Mouse (Mus musculus): ENCODE measurements around the gene Zfr.

The Zfr gene

GRCm38 (mm10) chr15:12117242-12118092 lies at the start of gene Zfr:
Gene Zfr (plus strand): TSS chr15:12117831.
- peak; percentile 94 for DNase-seq (ENCODE audit: low spot score)

DNA sequence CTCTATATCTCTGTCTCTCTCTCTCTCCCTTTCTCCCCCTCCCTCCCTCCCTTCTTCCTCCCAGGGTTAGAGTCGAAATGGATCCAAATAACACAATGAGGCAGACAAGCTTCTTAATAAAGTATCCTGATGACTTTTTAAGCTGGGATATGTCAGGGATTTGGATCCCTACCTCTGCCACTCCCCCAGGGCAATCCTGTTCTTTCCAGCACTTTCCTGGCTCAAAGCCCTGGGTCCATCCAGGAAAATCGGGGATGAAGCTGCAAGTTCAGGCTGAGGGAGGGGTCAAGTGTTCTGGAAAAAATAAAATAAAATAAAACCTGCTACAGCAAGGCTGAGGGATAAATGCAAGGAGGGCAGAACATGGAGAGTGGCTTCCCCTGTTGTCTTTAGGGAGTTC lies 49.7 kb upstream of the Zfr start:
- DNase-seq (ENCODE audit: low spot score): no peak

DNA sequence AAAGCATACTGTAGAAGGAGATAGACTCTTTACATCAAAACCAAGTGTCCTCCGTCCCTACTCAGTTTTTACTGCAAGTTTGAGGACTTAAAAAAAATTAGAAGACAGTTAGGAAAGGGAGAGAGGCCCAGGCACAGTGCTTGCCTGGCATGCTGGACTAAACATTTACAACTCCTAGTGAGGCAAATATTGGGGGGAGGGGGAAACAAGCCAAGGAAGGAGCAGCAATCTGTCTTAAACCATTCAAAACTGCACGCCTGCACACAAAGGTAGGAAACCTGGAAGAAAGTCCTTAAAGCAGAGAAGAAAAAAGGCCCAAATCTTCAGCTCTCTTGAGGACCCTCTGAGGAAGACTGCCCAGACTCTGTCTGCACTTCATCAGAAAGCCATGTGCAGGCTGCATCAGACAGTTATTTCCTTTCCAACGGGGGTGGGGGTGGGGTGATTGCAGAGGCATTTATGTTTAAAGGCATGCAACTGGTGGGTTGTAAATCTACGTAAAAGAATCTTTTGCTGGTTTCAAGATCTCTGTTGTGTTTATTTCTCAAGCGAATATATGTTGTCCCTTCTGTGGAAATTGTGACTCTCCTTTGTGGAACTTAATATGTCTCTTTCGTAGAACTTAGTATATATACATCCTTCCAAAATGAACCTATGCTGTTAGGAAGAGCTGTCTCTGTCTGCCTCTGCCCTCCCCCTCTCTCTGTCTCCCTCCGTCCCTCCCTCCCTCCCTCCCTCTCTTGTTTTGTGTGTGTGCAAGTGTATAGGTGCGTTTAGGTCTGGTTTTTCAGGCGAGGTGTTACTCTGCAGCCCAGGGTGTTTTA lies 49.0 kb upstream of the Zfr start:
- DNase-seq (ENCODE audit: low spot score): no peak

DNA sequence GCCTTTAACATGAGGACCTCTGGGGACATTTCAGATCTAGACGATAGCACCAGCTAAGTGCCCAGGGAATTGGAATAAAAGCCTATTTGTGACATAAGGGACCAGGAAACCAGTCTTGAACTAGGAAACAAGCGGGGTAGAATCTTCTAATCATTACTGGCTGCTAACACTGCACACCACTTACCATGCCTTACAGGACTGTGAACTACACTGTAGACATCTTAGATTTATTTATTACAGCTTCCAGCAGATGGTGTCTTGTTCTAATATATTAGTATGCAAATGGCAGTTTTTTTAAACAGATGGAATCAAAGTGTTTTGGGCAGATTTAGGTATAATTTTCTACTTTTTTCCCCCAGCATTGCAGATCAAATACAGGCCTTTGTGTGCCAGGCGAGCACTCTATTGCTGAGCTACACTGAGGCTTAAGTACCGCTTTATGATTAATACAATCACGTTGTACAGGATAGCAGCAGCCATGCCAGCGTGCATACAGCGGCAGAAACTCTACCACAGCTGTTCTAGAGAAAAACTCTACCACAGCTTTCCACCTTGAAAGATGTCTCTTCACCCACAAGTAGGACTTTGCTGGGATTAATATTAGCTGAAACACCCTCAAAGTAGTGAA lies 44.8 kb upstream of the Zfr start:
- DNase-seq (ENCODE audit: low spot score): no peak

GRCm38 (mm10) chr15:12074426-12074825 lies 43.2 kb upstream of the Zfr start:
- DNase-seq (ENCODE audit: low spot score): no peak

- DNase-seq (ENCODE audit: low spot score): no peak
Observed at GRCm38 (mm10) chr15:12082344-12082743, 35.3 kb upstream of the Zfr start.

GRCm38 (mm10) chr15:12084164-12084563 lies 33.5 kb upstream of the Zfr start:
- peak; percentile 48 for DNase-seq (ENCODE audit: low spot score)

DNA sequence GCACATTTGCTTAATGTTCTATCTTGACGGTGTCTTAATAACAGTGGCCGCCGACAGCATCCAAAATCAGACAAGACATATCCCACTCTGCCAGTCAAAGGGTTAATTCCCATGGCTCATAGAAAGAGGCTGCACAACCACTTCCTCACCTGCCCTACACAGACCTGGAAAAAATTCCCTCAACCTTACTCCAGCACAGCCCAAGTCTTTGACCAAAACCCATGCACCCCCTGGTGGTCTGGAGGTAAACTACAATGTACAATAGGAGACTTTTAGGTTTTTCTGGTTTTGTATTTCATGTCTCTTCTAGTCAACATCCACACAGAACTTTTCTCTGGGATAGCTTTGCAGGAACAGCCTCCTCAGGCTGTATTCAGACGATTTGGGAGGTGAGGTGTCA lies 32.8 kb upstream of the Zfr start:
- peak; percentile 84 for DNase-seq (ENCODE audit: low spot score)

DNA sequence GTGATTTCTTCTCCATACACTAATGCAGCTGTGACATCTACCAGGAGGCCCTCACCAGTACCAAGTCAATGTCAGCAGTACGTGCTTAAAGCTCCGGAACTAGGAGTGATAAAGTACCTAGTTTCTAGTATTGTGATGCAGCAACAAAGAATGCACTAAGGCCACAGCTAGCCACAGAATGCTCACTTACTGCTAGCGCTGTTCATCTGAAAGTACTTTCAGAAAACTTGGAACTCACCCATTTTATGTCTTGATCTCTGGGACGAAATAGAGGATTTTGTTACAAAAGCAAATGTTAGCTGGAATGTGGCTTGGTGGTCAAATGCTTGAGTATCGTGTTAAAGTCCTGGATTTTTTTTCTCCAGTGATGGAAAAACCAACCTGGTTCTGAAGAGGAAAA lies 30.0 kb upstream of the Zfr start:
- DNase-seq (ENCODE audit: low spot score): no peak

DNA sequence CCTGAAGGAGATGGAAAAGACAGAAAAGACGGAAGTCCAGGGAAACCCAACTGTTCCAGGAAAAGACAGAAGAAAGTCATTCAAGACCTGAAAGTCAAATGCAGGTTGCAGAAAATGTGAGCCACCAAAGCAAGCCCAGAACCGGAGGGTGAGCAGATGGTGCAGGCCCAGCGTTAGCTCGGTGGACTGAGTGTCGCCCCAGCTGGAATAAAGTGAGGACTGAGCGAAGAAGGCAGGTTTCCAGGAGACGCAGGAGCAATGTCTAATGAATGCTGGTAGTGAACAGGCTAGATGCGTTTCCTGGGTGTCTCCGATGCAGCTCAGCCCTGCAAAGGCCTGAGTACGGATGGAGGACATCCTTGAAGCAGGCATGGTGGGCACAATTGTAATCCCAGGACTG lies 29.5 kb upstream of the Zfr start:
- DNase-seq (ENCODE audit: low spot score): no peak

DNA sequence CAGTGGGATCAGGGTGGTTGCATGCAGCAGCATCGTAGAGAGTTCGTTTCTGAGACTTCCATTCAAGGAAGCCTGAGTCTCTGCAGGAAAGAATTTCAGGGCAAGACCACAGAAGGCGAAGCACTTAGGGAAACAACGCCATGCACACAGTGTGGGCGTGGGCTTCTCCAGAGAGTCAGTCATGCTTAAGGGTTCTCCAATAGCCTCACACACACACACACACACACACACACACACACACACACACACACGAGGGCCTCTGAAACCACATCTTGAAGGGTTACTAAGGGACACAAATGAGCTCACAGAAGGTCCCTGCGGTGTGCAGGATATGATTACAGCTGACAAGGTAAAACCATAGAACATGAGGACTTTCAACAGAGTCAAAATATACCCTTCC lies 27.5 kb upstream of the Zfr start:
- no peak for DNase-seq (ENCODE audit: low spot score)

- DNase-seq (ENCODE audit: low spot score): no peak
Observed at GRCm38 (mm10) chr15:12090981-12091669, 26.5 kb upstream of the Zfr start.

- DNase-seq (ENCODE audit: low spot score): peak; percentile 67
Observed at GRCm38 (mm10) chr15:12091781-12092458, 25.7 kb upstream of the Zfr start.

DNA sequence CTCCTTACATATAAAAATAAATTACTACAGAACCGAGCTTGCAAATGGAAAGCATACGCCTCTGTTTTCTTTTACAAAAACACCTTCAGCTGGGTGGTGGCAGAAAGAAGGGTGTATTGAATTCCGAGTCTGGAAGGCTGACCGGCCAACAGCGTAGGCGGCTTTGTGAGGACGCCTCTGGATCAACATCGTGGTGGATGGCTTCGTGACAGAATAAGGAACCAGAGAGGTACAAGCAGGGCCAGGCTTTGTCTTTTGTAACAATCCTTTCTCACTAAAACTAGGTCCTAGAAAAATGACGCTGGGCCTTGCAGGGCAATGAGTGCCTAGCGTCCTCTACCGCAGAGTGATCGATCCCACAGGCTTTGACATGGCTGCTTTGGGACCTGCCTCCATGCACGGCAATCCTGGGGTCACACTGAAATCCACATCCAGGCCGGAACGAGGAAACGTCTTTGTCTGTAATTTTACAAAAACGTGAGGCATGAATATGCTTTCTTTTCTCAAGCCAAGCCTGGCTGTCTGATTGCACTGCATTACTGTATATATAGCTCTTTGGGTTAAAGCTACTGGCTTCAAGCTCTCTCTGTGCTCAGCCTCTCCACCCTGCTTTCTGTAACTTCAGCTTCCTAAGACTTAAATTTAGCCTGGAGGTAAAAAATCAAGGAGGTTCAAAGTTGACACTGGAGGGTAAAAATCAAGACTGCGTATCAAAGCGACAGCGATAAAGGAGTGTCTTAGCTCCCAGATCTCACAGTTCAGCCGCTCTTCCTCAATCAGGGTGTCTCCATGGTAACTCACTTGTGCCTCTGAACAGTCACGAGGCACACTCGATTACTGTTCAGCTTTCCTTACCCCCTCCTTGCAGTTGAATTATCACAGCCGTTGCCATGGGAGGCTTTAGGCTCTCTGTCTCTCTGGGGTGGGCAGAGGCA lies 24.3 kb upstream of the Zfr start:
- no peak for DNase-seq (ENCODE audit: low spot score)

DNA sequence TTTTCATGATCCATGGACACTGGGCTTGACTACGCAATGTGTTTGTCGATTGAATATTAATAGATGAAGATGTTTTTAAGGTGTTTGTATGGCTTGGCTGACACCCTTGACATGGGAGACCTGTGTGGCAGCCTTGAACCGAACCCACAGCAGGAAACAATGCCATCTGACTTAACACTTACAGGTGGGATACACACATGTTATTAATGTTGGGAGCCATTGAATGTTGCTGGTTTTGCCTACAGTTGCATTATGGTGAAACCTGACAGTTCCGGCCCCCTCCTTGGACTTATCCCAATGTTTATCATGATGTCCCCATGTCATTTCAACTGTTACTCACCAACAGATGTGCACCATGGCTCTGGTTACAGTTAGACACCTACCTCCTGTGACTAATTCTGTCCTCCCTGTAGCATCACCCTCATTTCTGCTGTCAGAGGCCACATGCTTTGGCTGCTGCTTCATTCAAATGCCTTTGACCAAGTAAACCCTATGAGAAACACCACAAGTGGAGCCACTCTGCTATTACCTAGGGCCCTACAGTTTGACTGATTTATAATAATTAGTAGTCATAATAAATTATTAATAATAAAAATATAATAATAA lies 23.6 kb upstream of the Zfr start:
- no peak for DNase-seq (ENCODE audit: low spot score)

GRCm38 (mm10) chr15:12096447-12096846 lies 21.2 kb upstream of the Zfr start:
- DNase-seq (ENCODE audit: low spot score): no peak

- DNase-seq (ENCODE audit: low spot score): no peak
Observed at GRCm38 (mm10) chr15:12097344-12097743, 20.3 kb upstream of the Zfr start.

- DNase-seq (ENCODE audit: low spot score): no peak
Observed at GRCm38 (mm10) chr15:12100912-12101311, 16.7 kb upstream of the Zfr start.

- DNase-seq (ENCODE audit: low spot score): peak; percentile 45
Observed at GRCm38 (mm10) chr15:12103763-12104162, 13.9 kb upstream of the Zfr start.

DNA sequence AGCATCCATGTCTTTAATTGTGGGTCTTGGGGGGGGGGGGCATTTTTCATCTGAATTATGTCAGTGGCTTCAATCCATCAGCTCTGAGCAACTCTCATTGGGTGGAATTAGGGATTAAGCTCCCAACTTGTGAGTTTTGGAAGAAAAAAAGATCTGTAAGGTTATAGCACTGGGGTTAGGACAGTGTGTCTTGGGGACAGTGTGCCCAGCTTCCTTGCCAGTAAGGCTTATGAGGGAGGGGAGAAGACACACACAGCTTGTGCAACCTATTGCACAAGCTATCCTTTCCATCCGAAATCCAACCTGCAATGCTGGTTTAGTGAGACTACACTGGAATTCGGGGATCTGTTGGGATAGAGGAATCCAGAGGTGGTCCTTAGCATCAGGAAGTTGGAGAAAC lies 12.8 kb upstream of the Zfr start:
- peak; percentile 10 for DNase-seq (ENCODE audit: low spot score)
